ENCODE assay signal across 22 mouse cellular contexts in the genomic region with DNA sequence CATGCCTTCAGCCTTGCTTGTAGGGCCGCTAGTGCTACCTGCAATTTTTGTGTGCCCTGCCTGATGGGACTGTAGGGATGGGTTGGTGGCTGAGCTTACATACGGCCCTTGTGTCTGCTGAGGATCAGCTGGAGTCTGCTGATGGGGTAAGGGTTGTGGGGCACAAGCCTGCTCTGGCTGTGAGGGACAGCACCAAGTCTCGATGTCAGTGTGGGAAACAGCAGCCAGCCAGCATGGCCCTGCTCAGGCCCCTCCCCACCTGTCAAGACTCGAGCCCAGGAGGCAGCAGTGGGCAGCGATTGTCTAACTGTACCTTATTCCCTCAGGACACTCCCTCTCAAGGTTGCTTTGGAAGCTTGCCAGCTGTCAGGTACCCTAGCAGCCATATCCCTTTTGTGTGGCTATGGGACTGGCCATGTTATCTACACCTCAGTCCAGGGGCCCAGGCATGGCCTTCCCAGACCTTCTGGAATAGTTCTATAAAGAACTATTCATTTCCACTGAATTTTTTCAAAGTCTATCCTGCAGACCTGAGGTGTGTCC. TPM values are rescaled to one million over a fixed set of nuclear protein-coding genes. Genes with fewer than 3 reads are reported as not detected.
DNase-seq lines count a peak whose midpoint lies in the region; ATAC-seq and TF ChIP-seq lines count a peak whose summit lies in the region.
"Had no signal": no experiment of that assay in that cellular context is flagged by ENCODE, and none has a peak within 500 bp of the region (broad histone marks: within the 10 kb centered on the region; RNA-seq: fewer than 3 reads in every experiment).

No protein-coding gene starts in this region.

- no peak overlapping the region for H3K9ac ChIP-seq in intestine, embryonic 16.5 days (ENCODE audit: low read depth, low read length)
- H3K9ac ChIP-seq: embryonic facial prominence, embryonic 13.5 days; limb, embryonic 12.5 days had no signal

- H3K9me3 ChIP-seq in heart, embryonic 10.5 days, result no peaks in the 10 kb centered on the region
- no peaks in the 10 kb centered on the region for H3K9me3 ChIP-seq in intestine, embryonic 16.5 days (ENCODE audit: control insufficient read depth, low read length)
- H3K9me3 ChIP-seq: embryonic facial prominence, embryonic 13.5 days; forebrain, embryonic 12.5 days; limb, embryonic 12.5 days had no signal

- DNase-seq in heart, embryonic 10.5 days (ENCODE audit: low spot score), result no peak
- DNase-seq in heart, postnatal 4 days, result no peak
- DNase-seq in layer of hippocampus, adult 2 months (ENCODE audit: low spot score in 2 of 2), result no peak
- no peak for DNase-seq in layer of hippocampus, adult 9-10 months (ENCODE audit: low spot score)
- DNase-seq in adrenal gland, adult 8-10 months, result no peak
- DNase-seq in right cerebral cortex, postnatal 4 days, result no peak
- DNase-seq: adrenal gland, postnatal 10 days; cerebellum, adult 2 months; cerebellum, postnatal 25 days; embryo, embryonic 11 days; gastrocnemius, postnatal 36 days; kidney, adult 18-20 months; midbrain, embryonic 14.5 days had no signal

- peak; percentile 17 for ATAC-seq in intestine, embryonic 16.5 days
- ATAC-seq: hindbrain, postnatal 0 days; Patski had no signal

- no peak overlapping the region for H3K4me2 ChIP-seq in intestine, embryonic 16.5 days (ENCODE audit: low read depth, low read length)
- H3K4me2 ChIP-seq: embryonic facial prominence, embryonic 13.5 days; forebrain, embryonic 12.5 days; limb, embryonic 12.5 days; liver, embryonic 11.5 days had no signal

- no peak overlapping the region for H3K4me3 ChIP-seq in heart, embryonic 10.5 days
- H3K4me3 ChIP-seq in layer of hippocampus, adult 2 months, result no peak overlapping the region
- no peak overlapping the region for H3K4me3 ChIP-seq in cortical plate, adult 2 months (ENCODE audit: insufficient read depth, low read length)
- no peak overlapping the region for H3K4me3 ChIP-seq in intestine, embryonic 16.5 days (ENCODE audit: low read length)
- H3K4me3 ChIP-seq: embryonic facial prominence, embryonic 13.5 days; erythroblast, embryonic 14.5 days; forebrain, embryonic 12.5 days; limb, embryonic 12.5 days had no signal

- peaks cover 91% of the 10 kb centered on the region for H3K36me3 ChIP-seq in heart, embryonic 10.5 days
- peaks cover 60% of the 10 kb centered on the region for H3K36me3 ChIP-seq in intestine, embryonic 16.5 days (ENCODE audit: control insufficient read depth, insufficient read depth, low read length)

- no peak for TF ChIP-seq POLR2A in cortical plate, adult 2 months (IDR thresholded peaks at IDR 0.05; ENCODE audit: extremely low read depth, insufficient read depth, low read length)

- peaks cover 71% of the 10 kb centered on the region for H3K4me1 ChIP-seq in heart, embryonic 10.5 days
- H3K4me1 ChIP-seq in cortical plate, adult 2 months (ENCODE audit: control insufficient read depth, insufficient read depth, low read length), result peaks cover under 1% of the 10 kb centered on the region; the same call in 1 of the 2 replicates
- H3K4me1 ChIP-seq in intestine, embryonic 16.5 days (ENCODE audit: control insufficient read depth, insufficient read depth, low read length), result peaks cover 20% of the 10 kb centered on the region

- WGBS in heart, embryonic 10.5 days, result 78% methylated on average over 5 of the region's 5 CpGs
- 71% methylated on average over 5 of the region's 5 CpGs for WGBS in intestine, embryonic 16.5 days

- H3K27me3 ChIP-seq in heart, embryonic 10.5 days (ENCODE audit: insufficient read depth, poor library complexity, severe bottlenecking), result no peaks in the 10 kb centered on the region
- no peaks in the 10 kb centered on the region for H3K27me3 ChIP-seq in intestine, embryonic 16.5 days (replicated peaks; ENCODE audit: control insufficient read depth, insufficient read depth, low read length)
- H3K27me3 ChIP-seq: embryonic facial prominence, embryonic 13.5 days; forebrain, embryonic 12.5 days; Patski had no signal

- TF ChIP-seq CTCF in layer of hippocampus, adult 2 months (conservative IDR thresholded peaks at IDR 0.05), result no peak
- no peak for TF ChIP-seq CTCF in cortical plate, adult 2 months (IDR thresholded peaks at IDR 0.05; ENCODE audit: extremely low read depth, insufficient read depth, low read length)

- peak overlapping the region; percentile 81; the same call in 1 of the 2 replicates for H3K27ac ChIP-seq in heart, embryonic 10.5 days
- peak overlapping the region; percentile 69; the same call in 1 of the 2 replicates for H3K27ac ChIP-seq in layer of hippocampus, adult 2 months
- H3K27ac ChIP-seq in cortical plate, adult 2 months (ENCODE audit: insufficient read depth, low read length), result peak overlapping the region; percentile 51; the same call in 1 of the 2 replicates
- H3K27ac ChIP-seq in intestine, embryonic 16.5 days (ENCODE audit: low read length), result no peak overlapping the region
- H3K27ac ChIP-seq: embryonic facial prominence, embryonic 13.5 days; forebrain, embryonic 12.5 days; limb, embryonic 12.5 days had no signal

RNA-seq across cellular contexts. Expression of a gene that starts 6.1 kb away (rescaled TPM):
- polyA plus RNA-seq in heart, embryonic 10.5 days (2016; fragmentation: Nextera tagmentation; extraction: Ambion mirVana), result 956 and 1,505 TPM in 2 replicates
- 1,000 to 10,000 TPM; 1,189 to 1,285 TPM for total RNA-seq in heart, postnatal 4 days (2021)
- total RNA-seq in layer of hippocampus, adult 2 months (2021), result 10 to 100 TPM; 90.3 to 99.5 TPM
- polyA plus RNA-seq in cortical plate, adult 2 months (2012; rRNA removed), result 263 and 281 TPM in 2 replicates
- polyA plus RNA-seq in intestine, embryonic 16.5 days (2015; fragmentation: Nextera tagmentation; extraction: Ambion mirVana), result 124 and 130 TPM in 2 replicates
- 10 to 100 TPM; 46.7 to 65.5 (median 58.4) TPM for total RNA-seq in adrenal gland, adult 8-10 months (2022)

RNA-seq across cellular contexts. Expression of a gene that starts 12.2 kb away (rescaled TPM):
- 511 and 613 TPM in 2 replicates for polyA plus RNA-seq in heart, embryonic 10.5 days (2016; fragmentation: Nextera tagmentation; extraction: Ambion mirVana)
- total RNA-seq in heart, postnatal 4 days (2021), result 100 to 1,000 TPM; 301 to 312 TPM
- 10 to 100 TPM; 11.9 to 12.9 TPM for total RNA-seq in layer of hippocampus, adult 2 months (2021)
- 67.6 and 70.7 TPM in 2 replicates for polyA plus RNA-seq in cortical plate, adult 2 months (2012; rRNA removed)
- 489 and 523 TPM in 2 replicates for polyA plus RNA-seq in intestine, embryonic 16.5 days (2015; fragmentation: Nextera tagmentation; extraction: Ambion mirVana)
- 10 to 100 TPM; 55.3 to 90.7 (median 59.7) TPM for total RNA-seq in adrenal gland, adult 8-10 months (2022)

RNA-seq across cellular contexts. Expression of a gene that starts 22.3 kb away (rescaled TPM):
- 32.7 and 33.5 TPM in 2 replicates for polyA plus RNA-seq in heart, embryonic 10.5 days (2016; fragmentation: Nextera tagmentation; extraction: Ambion mirVana)
- 10 to 100 TPM in 1 of 2 experiments, 1 to 10 TPM in 1; 9.4 to 10.3 TPM for total RNA-seq in heart, postnatal 4 days (2021)
- 1 to 10 TPM; 1.3 to 1.4 TPM for total RNA-seq in layer of hippocampus, adult 2 months (2021)
- 1.0 and 2.0 TPM in 2 replicates for polyA plus RNA-seq in cortical plate, adult 2 months (2012; rRNA removed)
- polyA plus RNA-seq in intestine, embryonic 16.5 days (2015; fragmentation: Nextera tagmentation; extraction: Ambion mirVana), result 21.4 and 22.7 TPM in 2 replicates
- total RNA-seq in adrenal gland, adult 8-10 months (2022), result 1 to 10 TPM in 3 of 4 experiments, under 1 TPM in 1; 0.87 to 1.8 (median 1.5) TPM

RNA-seq across cellular contexts. Expression of a gene that starts 35.9 kb away (rescaled TPM):
- 12.0 and 17.5 TPM in 2 replicates for polyA plus RNA-seq in heart, embryonic 10.5 days (2016; fragmentation: Nextera tagmentation; extraction: Ambion mirVana)
- total RNA-seq in heart, postnatal 4 days (2021), result 10 to 100 TPM; 55.2 to 61.3 TPM
- 10 to 100 TPM; 76.0 to 76.9 TPM for total RNA-seq in layer of hippocampus, adult 2 months (2021)
- polyA plus RNA-seq in cortical plate, adult 2 months (2012; rRNA removed), result 68.4 and 68.7 TPM in 2 replicates
- 8.0 TPM in 2 replicates for polyA plus RNA-seq in intestine, embryonic 16.5 days (2015; fragmentation: Nextera tagmentation; extraction: Ambion mirVana)
- 10 to 100 TPM; 81.8 to 92.8 (median 86.8) TPM for total RNA-seq in adrenal gland, adult 8-10 months (2022)

RNA-seq across cellular contexts. Expression of a gene that starts 51.8 kb away (rescaled TPM):
- 2.6 and 6.1 TPM in 2 replicates for polyA plus RNA-seq in heart, embryonic 10.5 days (2016; fragmentation: Nextera tagmentation; extraction: Ambion mirVana)
- 1 to 10 TPM; 1.4 to 1.5 TPM for total RNA-seq in heart, postnatal 4 days (2021)
- 10 to 100 TPM; 19.7 to 20.7 TPM for total RNA-seq in layer of hippocampus, adult 2 months (2021)
- 40.1 and 40.7 TPM in 2 replicates for polyA plus RNA-seq in cortical plate, adult 2 months (2012; rRNA removed)
- polyA plus RNA-seq in intestine, embryonic 16.5 days (2015; fragmentation: Nextera tagmentation; extraction: Ambion mirVana), result 5.6 and 5.8 TPM in 2 replicates
- 10 to 100 TPM in 2 of 4 experiments, 1 to 10 TPM in 2; 5.1 to 13.1 (median 8.4) TPM for total RNA-seq in adrenal gland, adult 8-10 months (2022)
- polyA plus RNA-seq: erythroblast, embryonic 14.5 days had no signal

Comparison
In these comparisons a context has a peak if more than half of its experiments do, and no peak if none do; other contexts are left out.
1. RNA of a gene that starts 6.1 kb away (total RNA-seq): 1,189 to 1,285 TPM in heart, postnatal 4 days; 90.3 to 99.5 TPM in layer of hippocampus, adult 2 months and 46.7 to 65.5 TPM in adrenal gland, adult 8-10 months; every median in the first group is over 10 times any median in the second.
2. RNA of a gene that starts 12.2 kb away (total RNA-seq): 301 to 312 TPM in heart, postnatal 4 days and 55.3 to 90.7 TPM in adrenal gland, adult 8-10 months; 11.9 to 12.9 TPM in layer of hippocampus, adult 2 months; every median in the first group is over 4 times any median in the second.